Mouse (Mus musculus) heart, embryonic 13.5 days (tissue): Measurements from ENCODE around the gene Ndfip2. TPM values are rescaled to one million over a fixed set of nuclear protein-coding genes. Genes with fewer than 3 reads are reported as not detected.
A peak's percentile ranks its signal among the peaks of the same experiment; 100 is the strongest.

Experiments used
- ATAC-seq: fragments of 200-750 bp; cut with Nextera tagmentation; 2 replicates; pipeline ENCODE4 v1.8.0; 2017; ENCODE audit warnings: moderate TSS enrichment; ENCODE audit not compliant: insufficient number of reproducible peaks, low FRiP score, low TSS enrichment; ENCODE audit errors: extremely low read depth
- H3K27ac ChIP-seq: fragments of 300-500 bp; sonication (generic); replicated peaks from 2 replicates; pipeline ENCODE4 v1.5.1; 2015; ENCODE audit warnings: moderate library complexity, mild to moderate bottlenecking, inconsistent platforms
- H3K27me3 ChIP-seq: fragments of 300-500 bp; sonication (generic); replicated peaks from 2 replicates; pipeline ENCODE4 v1.6.1; 2015; ENCODE audit warnings: mild to moderate bottlenecking, inconsistent platforms
- H3K36me3 ChIP-seq: fragments of 300-500 bp; sonication (generic); 2 replicates; pipeline ENCODE4 v1.6.1; 2015; ENCODE audit warnings: mild to moderate bottlenecking, inconsistent platforms
- H3K4me1 ChIP-seq: fragments of 300-500 bp; sonication (generic); 2 replicates; pipeline ENCODE4 v1.6.1; 2015; ENCODE audit warnings: inconsistent platforms
- H3K4me2 ChIP-seq: fragments of 300-500 bp; sonication (generic); 2 replicates; pipeline ENCODE4 v1.6.1; 2015; ENCODE audit warnings: inconsistent platforms, mild to moderate bottlenecking, moderate library complexity
- H3K4me3 ChIP-seq: fragments of 300-500 bp; sonication (generic); 2 replicates; pipeline ENCODE4 v1.5.1; 2015; ENCODE audit warnings: moderate library complexity, mild to moderate bottlenecking, inconsistent platforms
- H3K9ac ChIP-seq: fragments of 300-500 bp; sonication (generic); 2 replicates; pipeline ENCODE4 v1.6.1; 2015; ENCODE audit warnings: inconsistent platforms, mild to moderate bottlenecking, moderate library complexity
- H3K9me3 ChIP-seq: fragments of 300-500 bp; sonication (generic); 2 replicates; pipeline ENCODE4 v1.6.1; 2016; ENCODE audit warnings: inconsistent platforms
- WGBS: fragments of 180-500 bp; shearing (Covaris S2); methylation state at CpG from one replicate; pipeline ENCODE4 v1.1.7; 2015; ENCODE audit warnings: mixed read lengths; 5-methylcytosine and 5-hydroxymethylcytosine counted together
- polyA plus RNA-seq: library from polyadenylated mRNA; unstranded; fragments of >200 nt; fragmentation: Nextera tagmentation; extraction: Ambion mirVana; gene quantifications from 2 replicates; pipeline ENCODE4 v1.2.1, GENCODE M21; 2015

Gene Ndfip2
- polyA plus RNA-seq, 1 experiment from 2014 or later, result 46.9 TPM

GRCm38 (mm10) chr14:105313877-105314276 lies 55.5 kb downstream of the Ndfip2 start:
- Histone ChIP-seq H3K27ac (no peak overlapping the region), H3K4me3 (peak overlapping the region; percentile 16; the same call in 1 of the 2 replicates), H3K4me1 (peaks cover 7% of the 10 kb centered on the region), H3K9me3 (no peaks in the 10 kb centered on the region), H3K36me3 (peaks cover 10% of the 10 kb centered on the region), H3K27me3 (no peaks in the 10 kb centered on the region), H3K4me2 (peak overlapping the region; percentile 61), H3K9ac (peak overlapping the region; percentile 69; the same call in 1 of the 2 replicates)
- ATAC-seq, result no peak
- 34% methylated on average over 5 of the region's 5 CpGs for WGBS

DNA sequence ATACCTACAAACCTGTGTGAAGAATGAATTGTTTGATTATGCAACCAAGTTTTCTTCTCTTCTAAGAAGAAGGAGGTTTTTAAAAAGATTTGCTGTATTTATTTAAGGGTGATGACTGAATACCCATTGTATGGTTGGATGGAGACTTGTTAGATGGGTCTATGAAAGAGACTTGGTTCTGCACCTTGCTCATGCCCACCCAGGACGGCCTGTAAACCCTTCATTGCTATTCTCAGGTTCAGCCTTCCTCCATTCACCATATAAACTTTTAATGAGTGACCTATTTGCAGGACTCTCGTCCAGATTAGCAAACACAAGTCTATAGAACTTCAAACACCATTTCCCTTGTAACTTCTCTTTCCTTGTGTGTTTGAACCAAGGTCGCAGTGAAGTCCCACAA lies 63.3 kb downstream of the Ndfip2 start:
- H3K27ac ChIP-seq, result no peak overlapping the region
- H3K9me3 ChIP-seq, result no peaks in the 10 kb centered on the region
- H3K27me3 ChIP-seq, result no peaks in the 10 kb centered on the region
- H3K4me1 ChIP-seq, result no peaks in the 10 kb centered on the region
- no peak overlapping the region for H3K9ac ChIP-seq
- H3K36me3 ChIP-seq, result no peaks in the 10 kb centered on the region
- no peak for ATAC-seq
- WGBS, result 82% methylated on average over 3 of the region's 3 CpGs
- H3K4me2 ChIP-seq, result no peak overlapping the region
- H3K4me3 ChIP-seq, result no peak overlapping the region

GRCm38 (mm10) chr14:105322829-105323228 lies 64.5 kb downstream of the Ndfip2 start:
- H3K9ac ChIP-seq, result no peak overlapping the region
- ATAC-seq, result no peak
- no peaks in the 10 kb centered on the region for H3K36me3 ChIP-seq
- H3K27me3 ChIP-seq, result no peaks in the 10 kb centered on the region
- peaks cover 3% of the 10 kb centered on the region; the same call in 1 of the 2 replicates for H3K4me1 ChIP-seq
- H3K4me2 ChIP-seq, result no peak overlapping the region
- 81% methylated on average over 5 of the region's 5 CpGs for WGBS
- H3K9me3 ChIP-seq, result no peaks in the 10 kb centered on the region
- H3K27ac ChIP-seq, result no peak overlapping the region
- no peak overlapping the region for H3K4me3 ChIP-seq

DNA sequence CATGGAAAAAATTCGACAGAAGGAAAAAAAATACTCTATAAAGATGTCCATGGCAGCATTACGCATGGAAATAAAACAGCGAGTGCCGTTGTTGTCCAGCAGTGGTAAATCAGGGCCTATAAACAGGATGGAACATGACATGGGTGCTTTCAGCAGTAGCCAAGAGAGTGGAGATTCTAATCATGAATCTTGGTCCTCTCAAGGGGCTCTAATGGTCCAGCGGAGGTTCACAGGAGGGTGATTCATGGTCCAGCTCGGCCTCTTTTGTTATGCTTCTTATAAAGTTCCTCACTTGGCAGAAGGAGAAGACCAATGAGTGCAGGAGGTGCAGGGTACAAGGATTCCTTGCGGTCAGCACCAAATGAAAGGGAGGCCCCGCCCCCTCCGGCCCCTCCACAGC lies 65.1 kb downstream of the Ndfip2 start:
- Histone ChIP-seq H3K4me2 (no peak overlapping the region), H3K36me3 (no peaks in the 10 kb centered on the region), H3K9me3 (no peaks in the 10 kb centered on the region), H3K4me1 (peaks cover 8% of the 10 kb centered on the region; the same call in 1 of the 2 replicates), H3K27me3 (no peaks in the 10 kb centered on the region), H3K9ac (no peak overlapping the region), H3K4me3 (no peak overlapping the region), H3K27ac (no peak overlapping the region)
- no peak for ATAC-seq
- 83% methylated on average over 9 of the region's 9 CpGs for WGBS

- Histone ChIP-seq H3K4me3 (peak overlapping the region; percentile 47), H3K9me3 (no peaks in the 10 kb centered on the region), H3K27me3 (no peaks in the 10 kb centered on the region), H3K4me2 (peak overlapping the region; percentile 74), H3K9ac (peak overlapping the region; percentile 80), H3K27ac (peak overlapping the region; percentile 95), H3K4me1 (peaks cover 30% of the 10 kb centered on the region), H3K36me3 (no peaks in the 10 kb centered on the region)
- WGBS, result 17% methylated on average over 13 of the region's 13 CpGs
- peak; percentile 62; the same call in 1 of the 2 replicates for ATAC-seq
These were observed 70.3 kb downstream of the Ndfip2 start for GRCm38 (mm10) chr14:105328397-105329302.

DNA sequence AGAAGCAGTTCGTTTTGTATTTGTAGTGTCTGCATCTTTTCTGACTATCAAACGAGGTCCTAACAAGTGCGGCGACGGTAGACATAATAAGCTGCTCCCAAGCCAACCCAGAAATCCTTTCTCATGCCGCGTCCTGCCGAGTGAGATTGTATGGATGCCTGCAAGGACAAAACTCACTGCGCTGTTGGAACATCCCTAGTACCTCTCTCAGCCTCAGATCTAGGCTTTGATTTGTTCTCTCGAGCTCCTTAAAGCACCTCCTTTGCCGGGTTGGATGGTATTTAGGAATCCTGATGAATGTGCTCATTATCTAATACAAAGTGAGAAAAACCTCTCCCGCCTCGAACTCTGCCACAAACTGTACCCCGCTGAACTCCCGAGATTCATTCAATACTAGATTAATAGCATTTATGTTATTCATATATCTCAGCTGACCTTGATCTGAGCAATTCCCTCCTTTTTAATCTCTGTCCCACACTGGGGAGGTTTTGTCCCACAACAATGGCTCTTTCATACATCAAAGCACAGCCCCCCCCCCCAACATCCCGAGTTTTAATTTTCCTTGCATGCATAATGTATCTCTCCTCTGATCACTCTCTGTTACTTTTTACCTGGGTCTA lies 75.2 kb downstream of the Ndfip2 start:
- no peak for ATAC-seq
- peak overlapping the region; percentile 29 for H3K4me3 ChIP-seq
- no peaks in the 10 kb centered on the region for H3K36me3 ChIP-seq
- peak overlapping the region; percentile 46 for H3K4me2 ChIP-seq
- 57% methylated on average over 16 of the region's 16 CpGs for WGBS
- H3K9ac ChIP-seq, result 0 out of 2 replicates have a peak overlapping the region, but pooled peaks have one; percentile 33
- H3K4me1 ChIP-seq, result peaks cover 21% of the 10 kb centered on the region
- no peaks in the 10 kb centered on the region for H3K9me3 ChIP-seq
- no peaks in the 10 kb centered on the region for H3K27me3 ChIP-seq
- no peak overlapping the region for H3K27ac ChIP-seq

- ATAC-seq, result no peak
- WGBS, result 65% methylated on average over 8 of the region's 8 CpGs
- peaks cover 15% of the 10 kb centered on the region; the same call in 1 of the 2 replicates for H3K4me1 ChIP-seq
These were observed 83.4 kb downstream of the Ndfip2 start for GRCm38 (mm10) chr14:105341765-105342164.

DNA sequence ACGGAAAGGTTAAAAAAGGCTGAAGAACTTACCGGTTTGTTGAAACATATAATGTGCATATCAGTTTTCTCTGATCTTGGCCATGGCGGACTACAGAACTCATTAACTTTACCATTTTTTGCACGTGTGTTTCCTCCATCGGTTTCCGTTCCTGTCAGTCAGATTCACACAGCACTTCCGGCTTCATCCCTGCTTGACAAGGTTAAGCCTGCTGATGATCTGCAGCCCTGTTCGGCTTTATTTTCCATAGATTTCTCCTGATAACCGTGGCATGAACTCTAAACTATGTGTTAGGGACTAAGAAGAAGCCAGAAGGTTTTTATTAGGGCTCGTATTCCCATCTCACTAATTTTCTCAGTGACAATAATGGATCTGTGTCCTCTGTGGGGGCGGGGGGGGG lies 95.7 kb downstream of the Ndfip2 start:
- Histone ChIP-seq H3K27ac (no peak overlapping the region), H3K4me1 (peaks cover 18% of the 10 kb centered on the region), H3K36me3 (no peaks in the 10 kb centered on the region), H3K27me3 (no peaks in the 10 kb centered on the region), H3K4me3 (no peak overlapping the region), H3K9ac (no peak overlapping the region), H3K4me2 (no peak overlapping the region), H3K9me3 (no peaks in the 10 kb centered on the region)
- no peak for ATAC-seq
- WGBS, result 51% methylated on average over 11 of the region's 11 CpGs

More at GRCm38 (mm10) chr14:105341765-105342164, 83.4 kb downstream of the Ndfip2 start:
- Histone ChIP-seq H3K27me3 (no peaks in the 10 kb centered on the region), H3K4me2 (no peak overlapping the region), H3K4me3 (no peak overlapping the region), H3K9ac (no peak overlapping the region), H3K36me3 (no peaks in the 10 kb centered on the region), H3K9me3 (no peaks in the 10 kb centered on the region), H3K27ac (no peak overlapping the region)

Other genes with a start within 250 kb of the Ndfip2 start
- 17.2 and 18.8 TPM in 2 replicates for gene Rbm26, start 81.2 kb upstream of the Ndfip2 start, polyA plus RNA-seq